Mouse (Mus musculus) small intestine, adult 10 weeks (tissue): ENCODE measurements around the gene Mysm1. TPM values are rescaled to one million over a fixed set of nuclear protein-coding genes. Genes with fewer than 3 reads are reported as not detected.

Experiments
- polyA plus RNA-seq: library from polyadenylated mRNA; stranded (reverse); fragments of 350-450 nt; fragmentation: Illumina TruSeq; extraction: RNeasy Lipid Tissue Mini Kit (QIAGEN cat#74804); gene quantifications from one replicate; pipeline ENCODE4 v1.2.3, GENCODE M21; 2014; ENCODE audit warnings: low replicate concordance

Mysm1 gene
- polyA plus RNA-seq, result 30.4 TPM

GRCm38 (mm10) chr4:94978590-94979499, at the start of gene Mysm1:
TSS of gene Mysm1 (minus strand) at chr4:94979100.

GRCm38 (mm10) chr4:94928743-94929142, 50.2 kb downstream of the Mysm1 start, which contains the start of gene Eqtn:
TSS of gene Eqtn (minus strand) at chr4:94928843.

Other genes starting within 250 kb of the Mysm1 start
- gene Tek, start 239.8 kb downstream of the Mysm1 start, polyA plus RNA-seq, result 7.1 TPM
- 0.89 TPM for gene Eqtn, start 50.3 kb downstream of the Mysm1 start, polyA plus RNA-seq
- 23.5 TPM for gene Jun, start 73.1 kb upstream of the Mysm1 start, polyA plus RNA-seq